Comparison of ENCODE assay signal across 8 mouse cellular contexts in genomic region chr7:80166740-80167139, GRCm38 (mm10). TPM values are rescaled to one million over a fixed set of nuclear protein-coding genes. Genes with fewer than 3 reads are reported as not detected.
DNase-seq lines count a peak whose midpoint lies in the region.

No protein-coding gene starts in this region.

- intact Hi-C loops in left cerebral cortex, postnatal 4 days (cut with DNase I) = no loop called here
- intact Hi-C loops in left cerebral cortex, postnatal 25 days (cut with DNase I) = no loop called here

- DNase-seq in left cerebral cortex, postnatal 4 days = peak; percentile 27
- DNase-seq in left cerebral cortex, adult 18-20 months (ENCODE audit: low spot score in 2 of 2) = no peak
- DNase-seq in c-Kit-positive CD71-positive TER-119-negative erythroid progenitor cells, embryonic 14.5 days (ENCODE audit: low read depth) = peak; percentile 76
- DNase-seq in kidney, adult 18-20 months = peak; percentile 61
- DNase-seq in natural killer cell, adult 2 months (ENCODE audit: low spot score in 2 of 2) = peak; percentile 45 to 52
- no peak for DNase-seq in left cerebral cortex, postnatal 25 days (ENCODE audit: low spot score in 2 of 2)
- no peak for DNase-seq in layer of hippocampus, adult 9-10 months (ENCODE audit: low spot score)
- no peak for DNase-seq in retina, postnatal 1 day

RNA-seq across cellular contexts. Expression of gene Sema4b, which starts 19.9 kb away (rescaled TPM):
- total RNA-seq in left cerebral cortex, postnatal 4 days (2021) = 10 to 100 TPM; 31.4 to 33.9 TPM
- 10 to 100 TPM; 17.7 to 18.0 TPM for total RNA-seq in left cerebral cortex, adult 18-20 months (2021)
- total RNA-seq in left cerebral cortex, postnatal 25 days (2021) = 10 to 100 TPM; 17.4 to 20.5 TPM

RNA-seq across cellular contexts. Expression of gene Idh2, which starts 51.5 kb away (rescaled TPM):
- 10 to 100 TPM; 66.4 to 74.7 TPM for total RNA-seq in left cerebral cortex, postnatal 4 days (2021)
- 10 to 100 TPM; 51.5 to 63.4 TPM for total RNA-seq in left cerebral cortex, adult 18-20 months (2021)
- total RNA-seq in left cerebral cortex, postnatal 25 days (2021) = 10 to 100 TPM; 50.8 to 59.1 TPM

Comparison
In these comparisons a context has a peak if more than half of its experiments do, and no peak if none do; other contexts are left out.
1. DNase-seq: peak in left cerebral cortex, postnatal 4 days (single experiment), c-Kit-positive CD71-positive TER-119-negative erythroid progenitor cells, embryonic 14.5 days (single experiment), kidney, adult 18-20 months (single experiment) and natural killer cell, adult 2 months (2 of 2); none in left cerebral cortex, adult 18-20 months (0 of 2), left cerebral cortex, postnatal 25 days (0 of 2), layer of hippocampus, adult 9-10 months (single experiment) and retina, postnatal 1 day (single experiment).